Mouse (Mus musculus) forebrain, postnatal 0 days (tissue): ENCODE results near the gene Clpb. TPM values are rescaled to one million over a fixed set of nuclear protein-coding genes. Genes with fewer than 3 reads are reported as not detected.

Experiments used
- ATAC-seq: fragments of 200-750 bp; cut with Nextera tagmentation; 2 replicates; pipeline ENCODE4 v1.8.0; 2017; ENCODE audit warnings: mild to moderate bottlenecking, moderate library complexity
- DNase-seq: peaks from one replicate; pipeline ENCODE4 v3.0.0-alpha.2; 2015
- H3K27ac ChIP-seq: fragments of 300-500 bp; sonication (generic); 2 replicates; pipeline ENCODE4 v1.5.1; 2014; ENCODE audit warnings: low read depth, mild to moderate bottlenecking, antibody characterized with exemption, low read length, moderate library complexity, mixed read lengths
- H3K27me3 ChIP-seq: fragments of 300-500 bp; sonication (generic); 2 replicates; pipeline ENCODE4 v1.6.1; 2014; ENCODE audit warnings: mild to moderate bottlenecking, low read length, mixed read lengths; ENCODE audit not compliant: insufficient read depth
- H3K36me3 ChIP-seq: fragments of 300-500 bp; sonication (generic); 2 replicates; pipeline ENCODE4 v1.6.1; 2014; ENCODE audit warnings: mild to moderate bottlenecking, moderate library complexity; ENCODE audit not compliant: insufficient read depth
- H3K4me1 ChIP-seq: fragments of 300-500 bp; sonication (generic); 2 replicates; pipeline ENCODE4 v1.6.1; 2014; ENCODE audit warnings: antibody characterized with exemption; ENCODE audit not compliant: insufficient read depth
- H3K4me2 ChIP-seq: fragments of 300-500 bp; sonication (generic); 2 replicates; pipeline ENCODE4 v1.6.1; 2014; ENCODE audit warnings: low read depth, mild to moderate bottlenecking, moderate library complexity
- H3K4me3 ChIP-seq: fragments of 300-500 bp; sonication (generic); 2 replicates; pipeline ENCODE4 v1.5.1; 2014; ENCODE audit warnings: low read depth, low read length, mixed read lengths
- H3K9ac ChIP-seq: fragments of 300-500 bp; sonication (generic); 2 replicates; pipeline ENCODE4 v1.6.1; 2014; ENCODE audit warnings: mild to moderate bottlenecking
- H3K9me3 ChIP-seq: fragments of 300-500 bp; sonication (generic); 2 replicates; pipeline ENCODE4 v1.6.1; 2016; ENCODE audit warnings: low read length
- CTCF ChIP-seq: sonication (generic); IDR thresholded peaks from 2 replicates; pipeline ENCODE4 v1.5.1; 2016; ENCODE audit warnings: antibody characterized with exemption, control low read depth, low read depth
- WGBS: fragments of 180-500 bp; shearing (Covaris S2); extraction: QIAGEN DNeasy Blood & Tissue Kit; methylation state at CpG from one replicate; pipeline ENCODE4 v1.1.7; 2014; 5-methylcytosine and 5-hydroxymethylcytosine counted together
- polyA plus RNA-seq: library from polyadenylated mRNA; unstranded; fragments of >200 nt; fragmentation: Nextera tagmentation; extraction: Ambion mirVana; gene quantifications from 2 replicates; pipeline ENCODE4 v1.2.1, GENCODE M21; 2015
- total RNA-seq: library from RNA; depleted of rRNA; stranded (reverse); fragments of >200 nt; gene quantifications from 2 replicates; pipeline ENCODE4 v1.2.3, GENCODE M21; 2014

Clpb gene
- total and polyA plus RNA-seq, 2 experiments from 2014 or later, result 38.3 to 45.9 TPM

DNA sequence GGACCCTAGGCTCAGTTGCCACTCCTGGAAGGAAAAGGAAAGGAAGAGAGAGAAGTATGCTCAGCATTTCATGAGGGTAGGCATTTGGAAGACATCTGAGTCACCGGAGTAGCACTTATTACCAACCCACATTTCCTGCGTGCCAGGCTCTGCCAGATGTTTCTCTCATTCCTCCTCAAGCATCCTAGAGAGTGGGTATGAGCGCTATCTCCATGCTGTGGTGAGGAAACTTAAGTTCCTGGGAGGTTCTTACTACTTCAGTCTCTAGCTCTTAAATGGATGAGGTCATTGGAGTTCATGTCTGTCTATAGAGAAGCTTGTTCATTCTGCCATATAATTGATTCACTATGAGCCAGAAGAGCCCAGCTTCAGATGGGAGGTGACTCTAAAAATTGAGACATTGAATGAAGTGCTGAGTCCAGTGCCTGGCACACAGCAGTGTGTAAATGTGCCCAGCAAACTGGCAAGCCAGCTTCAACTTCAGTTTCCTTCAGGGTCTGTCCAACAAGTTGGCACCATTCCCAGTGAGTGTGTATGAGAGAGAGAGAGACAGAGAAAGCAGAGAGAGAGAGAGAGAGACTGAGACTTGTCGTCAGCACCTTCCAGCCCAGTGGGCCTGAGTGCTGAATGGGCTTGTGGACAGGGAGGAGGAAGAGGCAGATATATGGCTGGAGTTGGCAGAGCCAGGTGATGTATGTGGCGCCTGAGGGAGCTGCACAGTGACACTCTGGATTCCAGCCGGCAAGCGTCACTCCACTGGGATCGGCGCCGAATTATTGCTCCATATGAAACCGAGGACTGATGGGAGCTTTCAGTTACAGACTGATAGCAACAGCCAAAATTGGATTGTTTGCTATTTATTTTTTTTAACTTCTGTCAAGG, 98.7 kb downstream of the Clpb start:
- peak; percentile 38 for ATAC-seq
- Histone ChIP-seq H3K4me2 (no peak overlapping the region), H3K9ac (no peak overlapping the region), H3K36me3 (peaks cover 15% of the 10 kb centered on the region; the same call in 1 of the 2 replicates), H3K9me3 (no peaks in the 10 kb centered on the region), H3K4me1 (no peaks in the 10 kb centered on the region), H3K4me3 (no peak overlapping the region), H3K27ac (no peak overlapping the region), H3K27me3 (no peaks in the 10 kb centered on the region)
- no peak for TF ChIP-seq CTCF
- DNase-seq, result peak; percentile 52
- WGBS, result 68% methylated on average over 11 of the region's 11 CpGs

DNA sequence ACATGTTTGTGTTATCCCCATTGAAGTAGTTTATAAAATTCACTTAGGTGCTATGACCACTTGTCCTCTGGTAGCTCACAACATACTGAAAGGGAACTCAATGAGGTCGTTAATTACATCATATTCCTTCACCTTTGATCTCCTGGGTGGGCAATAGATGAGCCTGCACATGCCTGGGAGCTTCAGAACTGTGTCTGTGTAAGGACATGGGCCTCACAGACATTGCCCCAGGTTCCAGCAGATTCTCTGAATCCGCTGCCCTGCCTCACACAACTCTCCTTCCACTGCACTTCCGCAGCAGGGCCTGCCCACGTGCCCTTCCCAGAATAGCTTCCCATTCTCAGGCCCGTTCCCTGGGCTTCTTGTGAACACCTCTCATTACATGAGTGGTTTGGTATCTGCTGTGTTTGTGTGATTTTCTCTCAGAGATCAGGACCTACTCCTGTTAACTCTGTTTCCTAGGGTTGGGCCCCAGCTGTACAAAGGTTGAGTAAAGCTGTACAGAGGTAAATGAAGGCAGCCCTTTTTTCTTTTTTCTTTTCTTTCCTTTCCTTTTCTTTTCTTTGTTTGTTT, 104.0 kb downstream of the Clpb start:
- 67% methylated on average over 5 of the region's 5 CpGs for WGBS
- no peak overlapping the region for H3K27ac ChIP-seq

GRCm38 (mm10) chr7:101770051-101770450, 106.6 kb downstream of the Clpb start:
- no peak overlapping the region for H3K4me3 ChIP-seq

More for the DNA sequence above, 104.0 kb downstream of the Clpb start:
- no peak overlapping the region for H3K4me2 ChIP-seq
- no peaks in the 10 kb centered on the region for H3K27me3 ChIP-seq
- no peaks in the 10 kb centered on the region for H3K9me3 ChIP-seq
- no peak overlapping the region for H3K4me3 ChIP-seq
- DNase-seq, result no peak
- ATAC-seq, result no peak
- H3K4me1 ChIP-seq, result no peaks in the 10 kb centered on the region
- peaks cover 17% of the 10 kb centered on the region; the same call in 1 of the 2 replicates for H3K36me3 ChIP-seq
- TF ChIP-seq CTCF, result no peak
- no peak overlapping the region for H3K9ac ChIP-seq

DNA sequence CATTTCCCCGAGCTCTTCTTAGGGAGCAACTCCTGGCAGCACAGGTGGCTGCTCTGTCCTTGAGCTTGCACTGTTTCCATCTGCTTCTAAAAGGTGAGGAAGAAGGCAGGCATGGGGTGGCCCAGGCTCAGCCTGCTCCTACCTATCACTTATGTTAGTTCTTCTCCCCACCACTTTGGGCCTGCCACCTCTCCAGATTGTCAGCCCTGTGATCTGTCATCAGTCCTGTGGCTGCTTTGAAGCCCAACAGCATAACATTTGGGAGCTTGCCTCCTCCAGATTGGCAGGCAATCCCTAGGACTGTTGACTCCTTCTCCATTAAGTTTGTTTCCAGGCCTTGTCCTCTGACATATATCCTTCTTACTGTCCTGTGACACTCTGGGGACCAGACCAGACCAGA, 108.2 kb downstream of the Clpb start:
- Histone ChIP-seq H3K4me3 (no peak overlapping the region), H3K4me2 (no peak overlapping the region), H3K4me1 (no peaks in the 10 kb centered on the region), H3K27ac (no peak overlapping the region), H3K9me3 (no peaks in the 10 kb centered on the region), H3K36me3 (0 out of 2 replicates have a peak, but pooled peaks cover 6% of the 10 kb centered on the region), H3K27me3 (no peaks in the 10 kb centered on the region), H3K9ac (no peak overlapping the region)
- ATAC-seq (no peak), DNase-seq (no peak)
- no peak for TF ChIP-seq CTCF
- 92% methylated on average over 1 of the region's 1 CpGs for WGBS

More at GRCm38 (mm10) chr7:101770051-101770450, 106.6 kb downstream of the Clpb start:
- DNase-seq (no peak), ATAC-seq (no peak)
- Histone ChIP-seq H3K36me3 (peaks cover 9% of the 10 kb centered on the region; the same call in 1 of the 2 replicates), H3K4me1 (no peaks in the 10 kb centered on the region), H3K4me2 (no peak overlapping the region), H3K9me3 (no peaks in the 10 kb centered on the region), H3K27me3 (no peaks in the 10 kb centered on the region), H3K27ac (no peak overlapping the region), H3K9ac (no peak overlapping the region)
- 88% methylated on average over 7 of the region's 7 CpGs for whole genome bisulfite sequencing
- no peak for TF ChIP-seq CTCF

DNA sequence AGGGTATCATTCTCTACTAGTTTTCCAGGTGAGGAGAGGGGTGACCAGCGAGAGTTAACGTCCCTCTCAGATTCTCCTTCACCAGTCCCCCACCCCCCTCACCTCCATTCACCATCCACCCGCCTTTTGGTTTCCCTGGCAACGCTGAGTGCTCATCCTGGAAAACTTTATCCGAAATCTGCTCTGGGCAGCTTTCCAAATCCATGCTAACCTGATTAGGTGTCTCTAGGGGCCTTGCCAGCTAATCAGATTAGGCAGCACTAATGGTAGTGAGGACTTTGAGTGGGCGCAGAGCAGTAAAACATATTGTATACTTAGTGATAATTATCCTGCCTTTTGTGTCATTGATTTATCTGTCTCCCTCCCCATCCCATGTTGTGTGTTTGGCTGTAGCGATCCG, 109.3 kb downstream of the Clpb start:
- Histone ChIP-seq H3K27me3 (no peaks in the 10 kb centered on the region), H3K9me3 (no peaks in the 10 kb centered on the region), H3K36me3 (peaks cover 10% of the 10 kb centered on the region; the same call in 1 of the 2 replicates), H3K27ac (no peak overlapping the region), H3K9ac (no peak overlapping the region), H3K4me1 (no peaks in the 10 kb centered on the region), H3K4me2 (no peak overlapping the region), H3K4me3 (no peak overlapping the region)
- TF ChIP-seq CTCF, result no peak
- DNase-seq (peak; percentile 46), ATAC-seq (peak; percentile 51)
- 29% methylated on average over 8 of the region's 8 CpGs for WGBS

DNA sequence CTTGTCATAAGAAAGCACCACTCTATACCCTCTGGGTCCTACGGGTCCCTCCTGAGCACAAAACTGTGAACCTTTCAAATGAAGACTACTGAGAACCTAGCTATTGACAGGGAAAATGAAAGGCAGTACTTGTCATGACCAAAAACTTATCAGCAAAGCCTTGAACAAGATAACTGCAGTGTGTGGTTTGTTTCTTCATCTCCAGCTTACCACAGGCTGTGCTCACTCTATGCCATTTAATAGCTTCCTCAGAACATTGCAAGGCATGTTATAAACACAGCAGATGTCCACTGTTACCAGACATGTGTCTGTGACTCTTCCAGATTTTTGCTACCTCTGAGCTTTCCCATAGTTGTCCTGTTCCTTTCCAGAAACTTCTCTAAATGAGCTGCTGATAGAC, 113.6 kb downstream of the Clpb start:
- Histone ChIP-seq H3K36me3 (peaks cover 35% of the 10 kb centered on the region), H3K9ac (no peak overlapping the region), H3K4me3 (no peak overlapping the region), H3K27me3 (no peaks in the 10 kb centered on the region), H3K27ac (no peak overlapping the region), H3K4me2 (no peak overlapping the region), H3K4me1 (no peaks in the 10 kb centered on the region), H3K9me3 (no peaks in the 10 kb centered on the region)
- WGBS, result 94% methylated on average over 1 of the region's 1 CpGs
- no peak for TF ChIP-seq CTCF
- DNase-seq, result no peak
- no peak for ATAC-seq

GRCm38 (mm10) chr7:101817861-101818401, 154.5 kb downstream of the Clpb start, which contains the start of gene Phox2a:
Gene Phox2a (plus strand): TSS chr7:101818313.
- no peak for TF ChIP-seq CTCF
- DNase-seq, result no peak
- Histone ChIP-seq H3K4me1 (no peaks in the 10 kb centered on the region), H3K36me3 (no peaks in the 10 kb centered on the region), H3K9me3 (no peaks in the 10 kb centered on the region), H3K27ac (no peak within 1 kb of the TSS), H3K4me2 (peak within 1 kb of the TSS; percentile 41), H3K27me3 (peaks cover 64% of the 10 kb centered on the region), H3K4me3 (peak within 1 kb of the TSS; percentile 20), H3K9ac (no peak within 1 kb of the TSS)
- ATAC-seq, result 0 out of 2 replicates have a peak, but pooled peaks have one; percentile 8
- 2% methylated on average over 42 of the region's 45 CpGs for WGBS
